ENCODE assay signal across 8 mouse cellular contexts in genomic region chr5:137601365-137601729, GRCm38 (mm10). TPM values are rescaled to one million over a fixed set of nuclear protein-coding genes. Genes with fewer than 3 reads are reported as not detected.
A peak's percentile ranks its signal among the peaks of the same experiment; 100 is the strongest.
DNase-seq lines count a peak whose midpoint lies in the region; ATAC-seq and TF ChIP-seq lines count a peak whose summit lies in the region.

No protein-coding gene starts in this region.

- no peak for ATAC-seq in embryonic facial prominence, embryonic 15.5 days (ENCODE audit: insufficient number of reproducible peaks, low FRiP score, low TSS enrichment, low read depth)
- no peak for ATAC-seq in hindbrain, embryonic 12.5 days (ENCODE audit: low FRiP score)
- ATAC-seq in liver, embryonic 14.5 days (ENCODE audit: insufficient read depth) = no peak
- ATAC-seq in inflammation-experienced regulatory T-cells, adult 6 months = no peak
- no peak for ATAC-seq in granulocyte monocyte progenitor cell, adult 5-6 weeks (replicated peaks; ENCODE audit: poor library complexity, severe bottlenecking)

- no peaks in the 10 kb centered on the region for H3K27me3 ChIP-seq in heart, adult 2 months (ENCODE audit: control insufficient read depth, insufficient read depth, low read length)
- no peaks in the 10 kb centered on the region for H3K27me3 ChIP-seq in embryonic facial prominence, embryonic 15.5 days
- no peaks in the 10 kb centered on the region for H3K27me3 ChIP-seq in hindbrain, embryonic 12.5 days
- H3K27me3 ChIP-seq in liver, embryonic 14.5 days (ENCODE audit: control insufficient read depth, insufficient read depth, low read length) = no peaks in the 10 kb centered on the region

- peak overlapping the region; percentile 60 for H3K4me3 ChIP-seq in heart, adult 2 months
- H3K4me3 ChIP-seq in embryonic facial prominence, embryonic 15.5 days (replicated peaks) = peak overlapping the region; percentile 72
- H3K4me3 ChIP-seq in hindbrain, embryonic 12.5 days = peak overlapping the region; percentile 70
- peak overlapping the region; percentile 80 to 88 for H3K4me3 ChIP-seq in liver, embryonic 14.5 days (ENCODE audit: insufficient read depth in 1 of 2, low read depth in 2 of 2, low read length in 2 of 2)
- peak overlapping the region; percentile 67 for H3K4me3 ChIP-seq in olfactory bulb, adult 2 months (ENCODE audit: insufficient read depth, low read depth, low read length)

- H3K9ac ChIP-seq in heart, adult 2 months (ENCODE audit: low read depth, low read length) = peak overlapping the region; percentile 72
- H3K9ac ChIP-seq in embryonic facial prominence, embryonic 15.5 days = peak overlapping the region; percentile 33
- H3K9ac ChIP-seq in hindbrain, embryonic 12.5 days = peak overlapping the region; percentile 87
- peak overlapping the region; percentile 89 for H3K9ac ChIP-seq in liver, embryonic 14.5 days (replicated peaks)

- no peaks in the 10 kb centered on the region for H3K36me3 ChIP-seq in heart, adult 2 months (ENCODE audit: control insufficient read depth, insufficient read depth, low read length)
- H3K36me3 ChIP-seq in embryonic facial prominence, embryonic 15.5 days = peaks cover 28% of the 10 kb centered on the region
- H3K36me3 ChIP-seq in hindbrain, embryonic 12.5 days = peaks cover 8% of the 10 kb centered on the region; the same call in 1 of the 2 replicates
- no peaks in the 10 kb centered on the region for H3K36me3 ChIP-seq in liver, embryonic 14.5 days (replicated peaks; ENCODE audit: control insufficient read depth, insufficient read depth, low read depth)

- TF ChIP-seq CTCF in heart, adult 2 months (IDR thresholded peaks at IDR 0.05) = no peak
- TF ChIP-seq CTCF in liver, embryonic 14.5 days (IDR thresholded peaks at IDR 0.05; ENCODE audit: low read depth) = no peak
- TF ChIP-seq CTCF in olfactory bulb, adult 2 months (IDR thresholded peaks at IDR 0.05; ENCODE audit: insufficient read depth, low read depth, low read length) = no peak

- no peaks in the 10 kb centered on the region; the same call in 1 of the 2 replicates for H3K79me2 ChIP-seq in heart, adult 2 months (replicated peaks; ENCODE audit: control insufficient read depth, insufficient read depth, low read length)

- DNase-seq in heart, adult 2 months = peak; percentile 45 to 47
- no peak for DNase-seq in heart, postnatal 25 days (ENCODE audit: low spot score)
- DNase-seq in liver, embryonic 14.5 days (ENCODE audit: low read depth in 3 of 3, low spot score in 3 of 3) = no peak

- TF ChIP-seq POLR2A in heart, adult 2 months (IDR thresholded peaks at IDR 0.05; ENCODE audit: insufficient read depth, low read depth, low read length) = no peak
- TF ChIP-seq POLR2A in olfactory bulb, adult 2 months (IDR thresholded peaks at IDR 0.05; ENCODE audit: insufficient read depth, low read depth, low read length) = no peak

- peaks cover 9% of the 10 kb centered on the region for H3K4me1 ChIP-seq in heart, adult 2 months (ENCODE audit: control insufficient read depth, insufficient read depth, low read length)
- H3K4me1 ChIP-seq in embryonic facial prominence, embryonic 15.5 days = peaks cover 23% of the 10 kb centered on the region
- peaks cover 29% of the 10 kb centered on the region for H3K4me1 ChIP-seq in hindbrain, embryonic 12.5 days
- peaks cover 35 to 45% of the 10 kb centered on the region in 2 experiments for H3K4me1 ChIP-seq in liver, embryonic 14.5 days (replicated peaks; ENCODE audit: control insufficient read depth in 2 of 2, insufficient read depth in 2 of 2, low read length in 1 of 2)
- H3K4me1 ChIP-seq in olfactory bulb, adult 2 months (ENCODE audit: control insufficient read depth, insufficient read depth, low read length) = peaks cover 9% of the 10 kb centered on the region

- WGBS in heart, adult 2 months = under 1% methylated on average over 22 of the region's 22 CpGs
- under 1% methylated on average over 22 of the region's 22 CpGs for WGBS in embryonic facial prominence, embryonic 15.5 days
- WGBS in hindbrain, embryonic 12.5 days = under 1% methylated on average over 22 of the region's 22 CpGs
- WGBS in liver, embryonic 14.5 days (ENCODE audit: insufficient replicate concordance) = under 1% methylated on average over 22 of the region's 22 CpGs
- WGBS in olfactory bulb, adult 2 months = under 1% methylated on average over 22 of the region's 22 CpGs

- no peak for TF ChIP-seq EP300 in heart, adult 2 months (IDR thresholded peaks at IDR 0.05; ENCODE audit: insufficient read depth, low read depth, low read length)
- TF ChIP-seq EP300 in liver, embryonic 14.5 days (IDR thresholded peaks at IDR 0.05; ENCODE audit: low read depth) = no peak

- H3K27ac ChIP-seq in heart, adult 2 months = peak overlapping the region; percentile 99
- H3K27ac ChIP-seq in embryonic facial prominence, embryonic 15.5 days (replicated peaks) = peak overlapping the region; percentile 89
- H3K27ac ChIP-seq in hindbrain, embryonic 12.5 days = 0 out of 2 replicates have a peak overlapping the region, but pooled peaks have one; percentile 12
- H3K27ac ChIP-seq in liver, embryonic 14.5 days = peak overlapping the region; percentile 92
- no peak overlapping the region for H3K27ac ChIP-seq in olfactory bulb, adult 2 months (ENCODE audit: insufficient read depth, low read depth, low read length)

- peak overlapping the region; percentile 92 for H3K4me2 ChIP-seq in embryonic facial prominence, embryonic 15.5 days (replicated peaks)
- peak overlapping the region; percentile 94 for H3K4me2 ChIP-seq in hindbrain, embryonic 12.5 days (replicated peaks)
- H3K4me2 ChIP-seq in liver, embryonic 14.5 days (ENCODE audit: low read depth) = peak overlapping the region; percentile 99

- intact Hi-C loops in heart, adult 2 months (cut with DNase I) = loop anchor here (1.0 to 5.0 kb wide), 2 partner anchors 27 to 51 kb away; no protein-coding TSS in a partner anchor
- intact Hi-C loops in heart, postnatal 25 days (cut with DNase I) = loop anchor here (2.0 to 5.0 kb wide), 3 partner anchors 69 to 156 kb away; partner anchors contain the start of genes Epo, Gnb2 and Pop7

- no peaks in the 10 kb centered on the region for H3K9me3 ChIP-seq in embryonic facial prominence, embryonic 15.5 days (replicated peaks)
- no peaks in the 10 kb centered on the region for H3K9me3 ChIP-seq in hindbrain, embryonic 12.5 days (replicated peaks)
- no peaks in the 10 kb centered on the region for H3K9me3 ChIP-seq in liver, embryonic 14.5 days (ENCODE audit: control insufficient read depth, low read length)

RNA-seq across cellular contexts. Expression of gene Mospd3, which starts 0.5 kb away (rescaled TPM):
- total RNA-seq in heart, adult 2 months (2021) = 10 to 100 TPM; 10.7 to 16.3 TPM
- polyA plus RNA-seq in heart, adult 2 months (2012; rRNA removed) = 20.7 and 32.3 TPM in 2 replicates
- 10 to 100 TPM; 16.2 to 17.5 TPM for total RNA-seq in heart, postnatal 25 days (2021)
- polyA plus RNA-seq in embryonic facial prominence, embryonic 15.5 days (2015; fragmentation: Nextera tagmentation; extraction: Ambion mirVana) = 43.3 and 47.3 TPM in 2 replicates
- polyA plus RNA-seq in hindbrain, embryonic 12.5 days (2016; fragmentation: Nextera tagmentation; extraction: Ambion mirVana) = 38.7 and 40.0 TPM in 2 replicates
- polyA plus RNA-seq in liver, embryonic 14.5 days (2012; rRNA removed) = 34.9 and 45.5 TPM in 2 replicates
- polyA plus RNA-seq in liver, embryonic 14.5 days (2014; fragmentation: Nextera tagmentation; extraction: Ambion mirVana) = 33.8 and 38.4 TPM in 2 replicates
- not detected in 2 replicates for polyA plus RNA-seq in olfactory bulb, adult 2 months (2012; ENCODE audit: insufficient read depth, insufficient read length, low replicate concordance, missing spikeins)
- 10 to 100 TPM; 24.5 to 34.8 (median 31.0) TPM for polyA plus RNA-seq in inflammation-experienced regulatory T-cells, adult 6 months (2017; shearing (Covaris generic))
- total RNA-seq in granulocyte monocyte progenitor cell, adult 5-6 weeks (2014; fragmentation: Nextera tagmentation) = 146 and 159 TPM in 2 replicates
- 4.0 and 7.4 TPM in 2 replicates for total RNA-seq in granulocyte monocyte progenitor cell, adult 5-6 weeks (2017)

RNA-seq across cellular contexts. Expression of gene Pcolce, which starts 12.2 kb away (rescaled TPM):
- total RNA-seq in heart, adult 2 months (2021) = 10 to 100 TPM; 35.9 to 50.8 TPM
- 87.0 and 109 TPM in 2 replicates for polyA plus RNA-seq in heart, adult 2 months (2012; rRNA removed)
- total RNA-seq in heart, postnatal 25 days (2021) = 10 to 100 TPM; 66.9 to 71.3 TPM
- polyA plus RNA-seq in embryonic facial prominence, embryonic 15.5 days (2015; fragmentation: Nextera tagmentation; extraction: Ambion mirVana) = 261 and 273 TPM in 2 replicates
- 66.6 and 82.5 TPM in 2 replicates for polyA plus RNA-seq in hindbrain, embryonic 12.5 days (2016; fragmentation: Nextera tagmentation; extraction: Ambion mirVana)
- 11.7 and 12.2 TPM in 2 replicates for polyA plus RNA-seq in liver, embryonic 14.5 days (2012; rRNA removed)
- 11.6 and 12.8 TPM in 2 replicates for polyA plus RNA-seq in liver, embryonic 14.5 days (2014; fragmentation: Nextera tagmentation; extraction: Ambion mirVana)
- polyA plus RNA-seq in olfactory bulb, adult 2 months (2012; ENCODE audit: insufficient read depth, insufficient read length, low replicate concordance, missing spikeins) = not detected in 2 replicates
- polyA plus RNA-seq in inflammation-experienced regulatory T-cells, adult 6 months (2017; shearing (Covaris generic)) = under 1 TPM in 2 of 3 experiments, not detected in 1; 0.40 to 0.80 TPM
- total RNA-seq in granulocyte monocyte progenitor cell, adult 5-6 weeks (2014; fragmentation: Nextera tagmentation) = not detected in 2 replicates
- 0.62 TPM in 1 of 2 replicates, not detected in the other for total RNA-seq in granulocyte monocyte progenitor cell, adult 5-6 weeks (2017)

RNA-seq across cellular contexts. Expression of gene Fbxo24, which starts 27.5 kb away (rescaled TPM):
- total RNA-seq in heart, adult 2 months (2021) = under 1 TPM; 0.13 to 0.34 TPM
- 0.29 and 0.35 TPM in 2 replicates for polyA plus RNA-seq in heart, adult 2 months (2012; rRNA removed)
- total RNA-seq in heart, postnatal 25 days (2021) = under 1 TPM; 0.11 to 0.36 TPM
- 0.25 and 0.26 TPM in 2 replicates for polyA plus RNA-seq in embryonic facial prominence, embryonic 15.5 days (2015; fragmentation: Nextera tagmentation; extraction: Ambion mirVana)
- 0.23 and 0.25 TPM in 2 replicates for polyA plus RNA-seq in hindbrain, embryonic 12.5 days (2016; fragmentation: Nextera tagmentation; extraction: Ambion mirVana)
- 0.02 and 0.04 TPM in 2 replicates for polyA plus RNA-seq in liver, embryonic 14.5 days (2012; rRNA removed)
- polyA plus RNA-seq in liver, embryonic 14.5 days (2014; fragmentation: Nextera tagmentation; extraction: Ambion mirVana) = 0.05 TPM in 1 of 2 replicates, not detected in the other
- polyA plus RNA-seq in olfactory bulb, adult 2 months (2012; ENCODE audit: insufficient read depth, insufficient read length, low replicate concordance, missing spikeins) = not detected in 2 replicates
- under 1 TPM in 2 of 3 experiments, not detected in 1; 0.33 to 0.67 TPM for polyA plus RNA-seq in inflammation-experienced regulatory T-cells, adult 6 months (2017; shearing (Covaris generic))
- not detected in 2 replicates for total RNA-seq in granulocyte monocyte progenitor cell, adult 5-6 weeks (2014; fragmentation: Nextera tagmentation)
- total RNA-seq in granulocyte monocyte progenitor cell, adult 5-6 weeks (2017) = not detected in 2 replicates

RNA-seq across cellular contexts. Expression of gene Lrch4, which starts 27.6 kb away (rescaled TPM):
- 10 to 100 TPM; 17.1 to 20.0 TPM for total RNA-seq in heart, adult 2 months (2021)
- 24.8 and 29.1 TPM in 2 replicates for polyA plus RNA-seq in heart, adult 2 months (2012; rRNA removed)
- total RNA-seq in heart, postnatal 25 days (2021) = 10 to 100 TPM; 17.6 to 18.2 TPM
- polyA plus RNA-seq in embryonic facial prominence, embryonic 15.5 days (2015; fragmentation: Nextera tagmentation; extraction: Ambion mirVana) = 37.2 and 48.9 TPM in 2 replicates
- polyA plus RNA-seq in hindbrain, embryonic 12.5 days (2016; fragmentation: Nextera tagmentation; extraction: Ambion mirVana) = 32.4 and 34.3 TPM in 2 replicates
- polyA plus RNA-seq in liver, embryonic 14.5 days (2012; rRNA removed) = 13.9 and 16.1 TPM in 2 replicates
- 21.7 and 23.6 TPM in 2 replicates for polyA plus RNA-seq in liver, embryonic 14.5 days (2014; fragmentation: Nextera tagmentation; extraction: Ambion mirVana)
- polyA plus RNA-seq in olfactory bulb, adult 2 months (2012; ENCODE audit: insufficient read depth, insufficient read length, low replicate concordance, missing spikeins) = not detected in 2 replicates
- polyA plus RNA-seq in inflammation-experienced regulatory T-cells, adult 6 months (2017; shearing (Covaris generic)) = 10 to 100 TPM; 57.9 to 66.2 (median 65.6) TPM
- 57.4 and 73.0 TPM in 2 replicates for total RNA-seq in granulocyte monocyte progenitor cell, adult 5-6 weeks (2014; fragmentation: Nextera tagmentation)
- 34.6 and 42.2 TPM in 2 replicates for total RNA-seq in granulocyte monocyte progenitor cell, adult 5-6 weeks (2017)

RNA-seq across cellular contexts. Expression of gene Gm20605, which starts 27.6 kb away (rescaled TPM):
- 1 to 10 TPM; 2.8 to 4.3 TPM for total RNA-seq in heart, adult 2 months (2021)
- polyA plus RNA-seq in heart, adult 2 months (2012; rRNA removed) = 7.3 and 9.5 TPM in 2 replicates
- total RNA-seq in heart, postnatal 25 days (2021) = 1 to 10 TPM; 3.2 to 4.5 TPM
- polyA plus RNA-seq in embryonic facial prominence, embryonic 15.5 days (2015; fragmentation: Nextera tagmentation; extraction: Ambion mirVana) = 12.7 and 13.1 TPM in 2 replicates
- 8.3 and 10.8 TPM in 2 replicates for polyA plus RNA-seq in hindbrain, embryonic 12.5 days (2016; fragmentation: Nextera tagmentation; extraction: Ambion mirVana)
- 5.5 and 6.0 TPM in 2 replicates for polyA plus RNA-seq in liver, embryonic 14.5 days (2012; rRNA removed)
- polyA plus RNA-seq in liver, embryonic 14.5 days (2014; fragmentation: Nextera tagmentation; extraction: Ambion mirVana) = 3.2 and 3.9 TPM in 2 replicates
- polyA plus RNA-seq in olfactory bulb, adult 2 months (2012; ENCODE audit: insufficient read depth, insufficient read length, low replicate concordance, missing spikeins) = not detected in 2 replicates
- 10 to 100 TPM in 2 of 3 experiments, 1 to 10 TPM in 1; 8.6 to 14.1 (median 13.3) TPM for polyA plus RNA-seq in inflammation-experienced regulatory T-cells, adult 6 months (2017; shearing (Covaris generic))
- total RNA-seq in granulocyte monocyte progenitor cell, adult 5-6 weeks (2014; fragmentation: Nextera tagmentation) = 13.2 and 16.4 TPM in 2 replicates
- 0.62 and 3.6 TPM in 2 replicates for total RNA-seq in granulocyte monocyte progenitor cell, adult 5-6 weeks (2017)

Comparison
In these comparisons a context has a peak if more than half of its experiments do, and no peak if none do; other contexts are left out.
1. DNase-seq: peak in heart, adult 2 months (2 of 2); none in heart, postnatal 25 days (single experiment) and liver, embryonic 14.5 days (0 of 3).
2. H3K9ac ChIP-seq: peak in every context shown above with its lines; median percentile 89 in liver, embryonic 14.5 days; 87 in hindbrain, embryonic 12.5 days; 72 in heart, adult 2 months; 33 in embryonic facial prominence, embryonic 15.5 days.
3. Peak in every context shown above with its lines, with median percentiles within 50 percentile points of each other: H3K4me3 ChIP-seq and H3K4me2 ChIP-seq.